Mouse (Mus musculus) G1E (cell line): ENCODE data around the gene Tmem132d.

ENCODE experiments used
- CTCF ChIP-seq: IDR thresholded peaks from 2 replicates; pipeline ENCODE4 v1.5.1; 2012; ENCODE audit warnings: low read depth, low read length, inconsistent platforms, mixed read lengths
- TAL1 ChIP-seq: conservative IDR thresholded peaks from 2 replicates; pipeline ENCODE4 v1.6.1; 2012; ENCODE audit warnings: low read depth, low read length, inconsistent platforms, mixed read lengths

DNA sequence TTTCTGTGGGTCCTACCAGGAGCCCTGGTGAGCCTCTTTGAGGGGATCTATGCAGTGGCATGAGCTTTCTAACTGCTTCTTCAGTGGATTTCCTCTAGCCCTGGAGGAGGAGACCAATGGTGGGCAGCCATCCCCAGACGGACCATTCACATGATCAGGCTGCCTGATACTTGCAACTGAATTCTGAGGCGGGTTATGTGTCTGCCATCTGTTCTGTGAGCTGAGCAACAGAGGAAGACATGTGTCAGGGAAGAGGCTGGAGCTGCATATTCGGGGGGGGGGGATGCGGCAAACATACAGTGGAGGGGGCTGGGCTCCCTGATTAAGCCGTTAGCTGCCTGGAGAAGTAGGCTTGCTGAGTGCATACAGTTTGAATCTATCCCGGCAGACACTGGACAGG, 19.3 kb upstream of the Tmem132d start:
- no peak for TF ChIP-seq CTCF
- no peak for TF ChIP-seq TAL1
